Mouse (Mus musculus) neural tube, embryonic 11.5 days (tissue): ENCODE measurements around the gene Map3k20. TPM values are rescaled to one million over a fixed set of nuclear protein-coding genes. Genes with fewer than 3 reads are reported as not detected.

ENCODE experiments used
- ATAC-seq: fragments of 200-750 bp; cut with Nextera tagmentation; 2 replicates; pipeline ENCODE4 v1.8.0; 2017; ENCODE audit warnings: moderate number of reproducible peaks, mild to moderate bottlenecking, moderate TSS enrichment, moderate library complexity; ENCODE audit not compliant: insufficient read depth, low FRiP score, low TSS enrichment
- DNase-seq: peaks from one replicate; pipeline ENCODE4 v3.0.0-alpha.2; 2015; ENCODE audit warnings: low spot score
- H3K27ac ChIP-seq: fragments of 300-500 bp; sonication (generic); 2 replicates; pipeline ENCODE4 v1.5.1; 2014; ENCODE audit warnings: low read depth, mild to moderate bottlenecking, low read length
- H3K27me3 ChIP-seq: fragments of 300-500 bp; sonication (generic); 2 replicates; pipeline ENCODE4 v1.6.1; 2014; ENCODE audit warnings: mild to moderate bottlenecking, low read length, mixed read lengths; ENCODE audit not compliant: control insufficient read depth, insufficient read depth
- H3K36me3 ChIP-seq: fragments of 300-500 bp; sonication (generic); 2 replicates; pipeline ENCODE4 v1.6.1; 2014; ENCODE audit warnings: mild to moderate bottlenecking, low read length, moderate library complexity, mixed read lengths; ENCODE audit not compliant: control insufficient read depth, insufficient read depth
- H3K4me1 ChIP-seq: fragments of 300-500 bp; sonication (generic); 2 replicates; pipeline ENCODE4 v1.6.1; 2014; ENCODE audit warnings: low read length, mixed read lengths; ENCODE audit not compliant: control insufficient read depth, insufficient read depth
- H3K4me2 ChIP-seq: fragments of 300-500 bp; sonication (generic); 2 replicates; pipeline ENCODE4 v1.6.1; 2014; ENCODE audit warnings: low read depth, mild to moderate bottlenecking, moderate library complexity
- H3K4me3 ChIP-seq: fragments of 300-500 bp; sonication (generic); 2 replicates; pipeline ENCODE4 v1.5.1; 2014; ENCODE audit warnings: low read depth, low read length
- H3K9ac ChIP-seq: fragments of 300-500 bp; sonication (generic); 2 replicates; pipeline ENCODE4 v1.6.1; 2014; ENCODE audit warnings: mild to moderate bottlenecking, low read length
- H3K9me3 ChIP-seq: fragments of 300-500 bp; sonication (generic); 2 replicates; pipeline ENCODE4 v1.6.1; 2016; ENCODE audit warnings: low read length; ENCODE audit not compliant: control insufficient read depth
- WGBS: fragments of 180-500 bp; shearing (Covaris S2); extraction: QIAGEN DNeasy Blood & Tissue Kit; methylation state at CpG from one replicate; pipeline ENCODE4 v1.1.7; 2014; 5-methylcytosine and 5-hydroxymethylcytosine counted together
- polyA plus RNA-seq: library from polyadenylated mRNA; unstranded; fragments of >200 nt; fragmentation: Nextera tagmentation; extraction: Ambion mirVana; gene quantifications from 2 replicates; pipeline ENCODE4 v1.2.1, GENCODE M21; 2014

Map3k20 gene
- polyA plus RNA-seq, 1 experiment from 2014 or later, result 8.6 TPM

DNA sequence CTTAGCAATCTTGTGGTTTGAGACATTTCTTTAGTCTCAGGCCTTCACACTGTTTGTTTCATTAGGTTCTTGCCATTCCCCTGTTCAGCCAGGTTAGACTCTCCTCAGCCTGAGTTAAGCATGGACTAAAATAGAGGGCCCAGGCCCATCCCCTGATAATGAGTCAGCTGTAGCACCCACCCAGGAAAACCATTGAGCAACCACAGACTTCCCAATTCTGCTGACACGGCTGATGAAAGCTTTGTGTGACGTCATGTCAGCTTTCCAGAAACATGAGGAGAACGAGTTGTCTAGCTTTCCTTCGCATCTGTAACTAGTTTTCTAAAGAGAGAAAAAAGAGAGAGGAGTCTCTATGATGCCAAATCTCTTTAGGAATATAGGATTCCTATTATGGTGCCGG, 65.9 kb downstream of the Map3k20 start:
- no peak overlapping the region for H3K4me2 ChIP-seq
- 91% methylated on average over 5 of the region's 5 CpGs for WGBS
- no peaks in the 10 kb centered on the region for H3K36me3 ChIP-seq
- no peak overlapping the region for H3K9ac ChIP-seq
- H3K27me3 ChIP-seq, result no peaks in the 10 kb centered on the region
- no peaks in the 10 kb centered on the region for H3K9me3 ChIP-seq
- DNase-seq, result no peak
- no peak overlapping the region for H3K4me3 ChIP-seq
- no peak overlapping the region for H3K27ac ChIP-seq
- ATAC-seq, result no peak
- no peaks in the 10 kb centered on the region for H3K4me1 ChIP-seq

- Histone ChIP-seq H3K4me3 (no peak overlapping the region), H3K4me1 (no peaks in the 10 kb centered on the region), H3K27ac (no peak overlapping the region), H3K9ac (no peak overlapping the region), H3K4me2 (no peak overlapping the region), H3K9me3 (no peaks in the 10 kb centered on the region), H3K36me3 (no peaks in the 10 kb centered on the region), H3K27me3 (no peaks in the 10 kb centered on the region)
- no peak for DNase-seq
- no peak for ATAC-seq
- WGBS, result 89% methylated on average over 8 of the region's 8 CpGs
Observed at GRCm38 (mm10) chr2:72351776-72352175, 66.3 kb downstream of the Map3k20 start.

GRCm38 (mm10) chr2:72352756-72353155, 67.3 kb downstream of the Map3k20 start:
- H3K27ac ChIP-seq, result no peak overlapping the region
- no peak overlapping the region for H3K4me3 ChIP-seq
- no peaks in the 10 kb centered on the region for H3K9me3 ChIP-seq

GRCm38 (mm10) chr2:72356471-72356870, 71.0 kb downstream of the Map3k20 start:
- no peak overlapping the region for H3K4me3 ChIP-seq
- no peak overlapping the region for H3K27ac ChIP-seq
- no peak overlapping the region for H3K9ac ChIP-seq
- H3K36me3 ChIP-seq, result no peaks in the 10 kb centered on the region
- no peaks in the 10 kb centered on the region for H3K4me1 ChIP-seq
- DNase-seq (no peak), ATAC-seq (no peak)
- no peak overlapping the region for H3K4me2 ChIP-seq
- no peaks in the 10 kb centered on the region for H3K9me3 ChIP-seq
- WGBS, result 87% methylated on average over 10 of the region's 10 CpGs
- H3K27me3 ChIP-seq, result no peaks in the 10 kb centered on the region

More at GRCm38 (mm10) chr2:72352756-72353155, 67.3 kb downstream of the Map3k20 start:
- H3K4me1 ChIP-seq, result no peaks in the 10 kb centered on the region
- no peaks in the 10 kb centered on the region for H3K36me3 ChIP-seq
- no peak for DNase-seq
- no peaks in the 10 kb centered on the region for H3K27me3 ChIP-seq
- no peak overlapping the region for H3K9ac ChIP-seq
- no peak overlapping the region for H3K4me2 ChIP-seq
- ATAC-seq, result no peak

DNA sequence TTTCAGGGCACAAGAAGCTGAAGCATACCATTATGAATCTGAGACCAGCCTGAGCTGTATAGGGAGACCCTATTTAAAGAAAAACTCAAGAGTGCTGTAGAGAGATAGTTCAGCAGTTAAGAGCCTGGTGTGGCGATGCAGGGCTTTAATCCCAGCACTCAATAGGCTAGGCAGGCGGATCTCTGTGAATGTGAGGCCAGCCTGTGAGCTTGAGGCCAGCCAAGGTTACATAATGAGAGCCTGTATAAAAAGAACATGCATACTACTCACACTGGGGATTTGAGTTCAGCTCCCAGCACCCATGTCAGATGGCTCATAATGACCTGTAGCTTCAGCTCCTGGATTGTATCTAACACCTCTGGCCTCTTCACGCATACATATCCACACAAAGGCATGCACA, 76.1 kb downstream of the Map3k20 start:
- WGBS, result 79% methylated on average over 3 of the region's 3 CpGs
- Histone ChIP-seq H3K9ac (no peak overlapping the region), H3K27ac (no peak overlapping the region), H3K36me3 (no peaks in the 10 kb centered on the region), H3K4me2 (no peak overlapping the region), H3K9me3 (no peaks in the 10 kb centered on the region), H3K4me3 (no peak overlapping the region), H3K27me3 (no peaks in the 10 kb centered on the region), H3K4me1 (no peaks in the 10 kb centered on the region)
- ATAC-seq, result no peak
- no peak for DNase-seq

DNA sequence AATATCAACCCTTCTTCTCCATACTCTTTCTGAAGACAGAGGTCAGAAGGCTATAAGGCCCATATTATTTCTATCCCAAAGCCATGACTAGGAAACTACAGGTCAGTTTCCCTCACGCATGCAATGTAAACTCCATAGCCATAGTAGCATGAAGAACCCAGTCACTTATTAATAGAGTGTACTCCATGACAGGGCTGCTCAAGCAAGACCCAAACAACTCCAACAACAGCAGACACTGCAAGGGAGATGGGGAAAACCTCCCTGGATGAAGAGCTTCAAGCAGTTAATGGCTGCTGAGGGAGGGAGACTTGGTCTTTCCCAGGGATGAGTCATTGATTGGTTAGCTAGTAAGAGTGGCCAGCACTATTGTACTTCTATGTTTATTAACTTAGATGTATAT, 78.0 kb downstream of the Map3k20 start:
- Histone ChIP-seq H3K27ac (no peak overlapping the region), H3K27me3 (no peaks in the 10 kb centered on the region), H3K9ac (no peak overlapping the region), H3K9me3 (no peaks in the 10 kb centered on the region), H3K36me3 (no peaks in the 10 kb centered on the region), H3K4me1 (no peaks in the 10 kb centered on the region), H3K4me2 (no peak overlapping the region), H3K4me3 (no peak overlapping the region)
- ATAC-seq, result no peak
- no peak for DNase-seq
- WGBS, result 92% methylated on average over 1 of the region's 1 CpGs

GRCm38 (mm10) chr2:72365930-72366329, 80.5 kb downstream of the Map3k20 start:
- Histone ChIP-seq H3K4me1 (no peaks in the 10 kb centered on the region), H3K27ac (no peak overlapping the region), H3K9me3 (no peaks in the 10 kb centered on the region), H3K27me3 (no peaks in the 10 kb centered on the region), H3K4me2 (no peak overlapping the region), H3K4me3 (no peak overlapping the region), H3K9ac (no peak overlapping the region), H3K36me3 (no peaks in the 10 kb centered on the region)
- ATAC-seq (no peak), DNase-seq (no peak)
- 61% methylated on average over 7 of the region's 7 CpGs for WGBS

GRCm38 (mm10) chr2:72366503-72366902, 81.1 kb downstream of the Map3k20 start:
- Histone ChIP-seq H3K4me1 (no peaks in the 10 kb centered on the region), H3K4me2 (no peak overlapping the region), H3K9me3 (no peaks in the 10 kb centered on the region), H3K9ac (no peak overlapping the region), H3K36me3 (no peaks in the 10 kb centered on the region), H3K4me3 (no peak overlapping the region), H3K27me3 (no peaks in the 10 kb centered on the region), H3K27ac (no peak overlapping the region)
- ATAC-seq (no peak), DNase-seq (no peak)
- 87% methylated on average over 5 of the region's 5 CpGs for WGBS

DNA sequence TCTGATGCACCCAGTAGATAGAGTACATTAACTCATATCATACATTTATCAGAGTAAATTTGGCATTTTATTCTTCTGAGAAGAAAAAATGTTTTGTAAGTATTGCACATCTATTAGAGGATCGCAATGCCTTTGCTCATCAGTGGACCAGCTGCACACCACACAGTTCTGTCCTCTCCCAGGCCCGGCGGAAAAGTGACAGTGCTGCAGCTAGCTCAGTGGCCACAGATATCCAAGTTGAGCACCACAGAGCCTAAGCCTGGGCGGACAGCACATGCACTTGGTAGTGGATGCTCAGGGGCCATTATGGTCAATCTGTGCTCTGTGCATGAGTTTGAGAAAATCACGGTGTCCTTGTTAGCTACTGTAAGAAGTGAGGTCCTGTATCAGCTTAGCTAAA, 82.4 kb downstream of the Map3k20 start:
- no peak for ATAC-seq

More for the DNA sequence above, 82.4 kb downstream of the Map3k20 start:
- Histone ChIP-seq H3K4me3 (no peak overlapping the region), H3K4me2 (no peak overlapping the region), H3K9ac (no peak overlapping the region), H3K9me3 (no peaks in the 10 kb centered on the region), H3K27me3 (no peaks in the 10 kb centered on the region), H3K27ac (no peak overlapping the region), H3K4me1 (no peaks in the 10 kb centered on the region), H3K36me3 (no peaks in the 10 kb centered on the region)
- 93% methylated on average over 5 of the region's 5 CpGs for WGBS
- no peak for DNase-seq
